Mouse (Mus musculus): Measurements from ENCODE around the gene Best3.

DNA sequence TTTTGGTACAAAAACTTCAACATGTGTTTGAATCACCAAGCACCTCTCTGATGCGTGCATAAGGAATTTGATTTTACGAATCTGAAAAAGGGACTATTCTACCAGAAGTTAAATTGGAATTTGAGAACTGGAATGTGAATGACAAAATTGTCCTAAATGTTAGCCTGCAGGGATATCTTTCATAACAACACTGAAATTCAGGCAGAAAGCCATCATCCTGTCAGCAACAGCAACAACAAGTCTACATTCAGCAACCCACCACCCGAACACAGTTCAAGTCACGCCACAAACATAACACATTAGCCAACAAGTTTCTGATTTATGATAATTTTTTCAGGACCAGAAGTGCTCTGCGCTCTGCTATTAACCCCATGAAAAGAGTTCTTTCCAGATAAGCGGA, 30.9 kb upstream of the Best3 start:
- TF ChIP-seq CTCF (IDR thresholded peaks at IDR 0.05; ENCODE audit: borderline replicate concordance, insufficient read depth, low read depth, low read length) (no peak), POLR2A (IDR thresholded peaks at IDR 0.05; ENCODE audit: borderline replicate concordance, insufficient read depth, low read length) (no peak)

Measured in cerebellum, adult 2 months (tissue).